ENCODE assay signal across 15 mouse cellular contexts in genomic region chr17:28033046-28033580, GRCm38 (mm10). TPM values are rescaled to one million over a fixed set of nuclear protein-coding genes. Genes with fewer than 3 reads are reported as not detected.
DNase-seq lines count a peak whose midpoint lies in the region; ATAC-seq and TF ChIP-seq lines count a peak whose summit lies in the region.
"Had no signal": no experiment of that assay in that cellular context is flagged by ENCODE, and none has a peak within 500 bp of the region (broad histone marks: within the 10 kb centered on the region; RNA-seq: fewer than 3 reads in every experiment).

No protein-coding gene starts in this region.

- no peak for TF ChIP-seq CTCF in lung, postnatal 0 days (IDR thresholded peaks at IDR 0.05)
- TF ChIP-seq CTCF in olfactory bulb, adult 2 months (IDR thresholded peaks at IDR 0.05; ENCODE audit: insufficient read depth, low read depth, low read length): no peak
- TF ChIP-seq CTCF in thymus, adult 2 months (IDR thresholded peaks at IDR 0.05; ENCODE audit: borderline replicate concordance, control insufficient read depth, extremely low read depth, insufficient read depth, low read length, poor library complexity): no peak

- no peak overlapping the region for H3K4me2 ChIP-seq in lung, postnatal 0 days (replicated peaks; ENCODE audit: low read depth, low read length)
- H3K4me2 ChIP-seq in forebrain, embryonic 12.5 days: no peak overlapping the region
- H3K4me2 ChIP-seq in hindbrain, embryonic 15.5 days: no peak overlapping the region
- H3K4me2 ChIP-seq: limb, embryonic 12.5 days had no signal

- TF ChIP-seq POLR2A in olfactory bulb, adult 2 months (IDR thresholded peaks at IDR 0.05; ENCODE audit: insufficient read depth, low read depth, low read length): no peak
- TF ChIP-seq POLR2A in thymus, adult 2 months (IDR thresholded peaks at IDR 0.05; ENCODE audit: control insufficient read depth, extremely low read depth, insufficient read depth, low read length, poor library complexity): no peak

- no peaks in the 10 kb centered on the region for H3K27me3 ChIP-seq in lung, postnatal 0 days (replicated peaks; ENCODE audit: insufficient read depth, low read length)
- no peaks in the 10 kb centered on the region for H3K27me3 ChIP-seq in forebrain, embryonic 12.5 days
- no peaks in the 10 kb centered on the region for H3K27me3 ChIP-seq in hindbrain, embryonic 15.5 days
- no peaks in the 10 kb centered on the region for H3K27me3 ChIP-seq in thymus, adult 2 months (ENCODE audit: control insufficient read depth, insufficient read depth, low read length)
- H3K27me3 ChIP-seq: CH12.LX; limb, embryonic 12.5 days had no signal

- no peak for ATAC-seq in lung, postnatal 0 days
- ATAC-seq in forebrain, embryonic 12.5 days (ENCODE audit: low FRiP score): no peak
- no peak for ATAC-seq in hindbrain, embryonic 15.5 days (ENCODE audit: low FRiP score, low read depth)
- ATAC-seq: intestine, postnatal 0 days had no signal

- no peak overlapping the region for H3K4me3 ChIP-seq in lung, postnatal 0 days (ENCODE audit: low read depth, low read length)
- no peak overlapping the region for H3K4me3 ChIP-seq in forebrain, embryonic 12.5 days (replicated peaks)
- no peak overlapping the region for H3K4me3 ChIP-seq in hindbrain, embryonic 15.5 days
- no peak overlapping the region for H3K4me3 ChIP-seq in olfactory bulb, adult 2 months (ENCODE audit: insufficient read depth, low read depth, low read length)
- H3K4me3 ChIP-seq in thymus, adult 2 months (ENCODE audit: control insufficient read depth, insufficient read depth, low read length): no peak overlapping the region
- H3K4me3 ChIP-seq: limb, embryonic 12.5 days had no signal

- TF ChIP-seq EP300 in lung, postnatal 0 days (IDR thresholded peaks at IDR 0.05): no peak

- 26% methylated on average over 3 of the region's 3 CpGs for WGBS in lung, postnatal 0 days
- 17% methylated on average over 3 of the region's 3 CpGs for WGBS in forebrain, embryonic 12.5 days
- WGBS in hindbrain, embryonic 15.5 days: 16% methylated on average over 3 of the region's 3 CpGs
- WGBS in olfactory bulb, adult 2 months: 56% methylated on average over 3 of the region's 3 CpGs
- WGBS in thymus, adult 2 months: 96% methylated on average over 3 of the region's 3 CpGs

- peak; percentile 68 for DNase-seq in lung, postnatal 0 days (ENCODE audit: low spot score)
- DNase-seq in lung, adult 18-20 months: no peak
- no peak for DNase-seq in thymus, adult 2 months
- no peak for DNase-seq in embryo, embryonic 9.5 days (ENCODE audit: extremely low spot score)
- DNase-seq: adrenal gland, postnatal 14 days; gastrocnemius, postnatal 10 days; layer of hippocampus, adult 9-11 months; thymus, postnatal 4 days had no signal

- H3K9ac ChIP-seq in lung, postnatal 0 days (replicated peaks; ENCODE audit: low read depth): no peak overlapping the region
- H3K9ac ChIP-seq in forebrain, embryonic 12.5 days: peak overlapping the region; percentile 45; the same call in 1 of the 2 replicates
- H3K9ac ChIP-seq in hindbrain, embryonic 15.5 days: no peak overlapping the region
- H3K9ac ChIP-seq: limb, embryonic 12.5 days had no signal

- peaks cover 40% of the 10 kb centered on the region for H3K4me1 ChIP-seq in lung, postnatal 0 days (ENCODE audit: insufficient read depth, low read depth, low read length)
- peaks cover 58% of the 10 kb centered on the region for H3K4me1 ChIP-seq in forebrain, embryonic 12.5 days
- peaks cover 45% of the 10 kb centered on the region for H3K4me1 ChIP-seq in hindbrain, embryonic 15.5 days (replicated peaks)
- H3K4me1 ChIP-seq in olfactory bulb, adult 2 months (ENCODE audit: control insufficient read depth, insufficient read depth, low read length): peaks cover 57% of the 10 kb centered on the region
- H3K4me1 ChIP-seq in thymus, adult 2 months (replicated peaks; ENCODE audit: control insufficient read depth, insufficient read depth, low read length): peaks cover 2% of the 10 kb centered on the region; the same call in 1 of the 2 replicates

- H3K36me3 ChIP-seq in lung, postnatal 0 days (ENCODE audit: insufficient read depth, low read length): no peaks in the 10 kb centered on the region; the same call in 1 of the 2 replicates
- H3K36me3 ChIP-seq in forebrain, embryonic 12.5 days (replicated peaks): 0 out of 2 replicates have a peak, but pooled peaks cover 3% of the 10 kb centered on the region
- no peaks in the 10 kb centered on the region for H3K36me3 ChIP-seq in hindbrain, embryonic 15.5 days
- H3K36me3 ChIP-seq in thymus, adult 2 months (ENCODE audit: control insufficient read depth, insufficient read depth, low read length): no peaks in the 10 kb centered on the region

- H3K9me3 ChIP-seq in lung, postnatal 0 days (ENCODE audit: low read length): no peaks in the 10 kb centered on the region
- no peaks in the 10 kb centered on the region for H3K9me3 ChIP-seq in forebrain, embryonic 12.5 days
- no peaks in the 10 kb centered on the region for H3K9me3 ChIP-seq in hindbrain, embryonic 15.5 days
- H3K9me3 ChIP-seq: limb, embryonic 12.5 days had no signal

- no peak overlapping the region for H3K27ac ChIP-seq in lung, postnatal 0 days (ENCODE audit: low read length)
- H3K27ac ChIP-seq in forebrain, embryonic 12.5 days: peak overlapping the region; percentile 88
- peak overlapping the region; percentile 46 for H3K27ac ChIP-seq in hindbrain, embryonic 15.5 days (replicated peaks)
- peak overlapping the region; percentile 61 for H3K27ac ChIP-seq in olfactory bulb, adult 2 months (ENCODE audit: insufficient read depth, low read depth, low read length)
- H3K27ac ChIP-seq in thymus, adult 2 months (ENCODE audit: control insufficient read depth, insufficient read depth, low read length): no peak overlapping the region
- H3K27ac ChIP-seq: macrophage had no signal

RNA-seq across cellular contexts. Expression of gene Tcp11, which starts 47.3 kb away (rescaled TPM):
- 6.0 and 7.1 TPM in 2 replicates for polyA plus RNA-seq in lung, postnatal 0 days (2015; fragmentation: Nextera tagmentation; extraction: Ambion mirVana)
- polyA plus RNA-seq in forebrain, embryonic 12.5 days (2016; fragmentation: Nextera tagmentation; extraction: Ambion mirVana): 1.1 and 1.6 TPM in 2 replicates
- 1.5 TPM in 2 replicates for polyA plus RNA-seq in hindbrain, embryonic 15.5 days (2015; fragmentation: Nextera tagmentation; extraction: Ambion mirVana)
- polyA plus RNA-seq in olfactory bulb, adult 2 months (2012; ENCODE audit: insufficient read depth, insufficient read length, low replicate concordance, missing spikeins): not detected in 2 replicates
- polyA plus RNA-seq in thymus, adult 2 months (2012; rRNA removed): 3.3 and 5.0 TPM in 2 replicates
- polyA plus RNA-seq: macrophage had no signal

Comparison
In these comparisons a context has a peak if more than half of its experiments do, and no peak if none do; other contexts are left out.
1. H3K27ac ChIP-seq: peak in forebrain, embryonic 12.5 days (single experiment), hindbrain, embryonic 15.5 days (single experiment) and olfactory bulb, adult 2 months (single experiment); none in lung, postnatal 0 days (single experiment) and thymus, adult 2 months (single experiment).